Comparison of ENCODE assay signal across 8 mouse cellular contexts in genomic region chr14:73325456-73326381, GRCm38 (mm10). TPM values are rescaled to one million over a fixed set of nuclear protein-coding genes. Genes with fewer than 3 reads are reported as not detected.
A peak's percentile ranks its signal among the peaks of the same experiment; 100 is the strongest.
DNase-seq lines count a peak whose midpoint lies in the region; ATAC-seq and TF ChIP-seq lines count a peak whose summit lies in the region.

Gene Rb1, minus strand, starts transcription at chr14:73325822.

- peak within 1 kb of the TSS; percentile 76 for H3K9ac ChIP-seq in lung, postnatal 0 days (replicated peaks; ENCODE audit: low read depth)

- peaks cover 12% of the 10 kb centered on the region for H3K36me3 ChIP-seq in G1E (replicated peaks)
- H3K36me3 ChIP-seq in lung, postnatal 0 days (ENCODE audit: insufficient read depth, low read length): no peaks in the 10 kb centered on the region

- peak within 1 kb of the TSS; percentile 87 for H3K4me3 ChIP-seq in G1E (ENCODE audit: low read depth, low read length)
- peak within 1 kb of the TSS; percentile 67 for H3K4me3 ChIP-seq in cerebellum, adult 2 months (replicated peaks; ENCODE audit: insufficient read depth, low read depth, low read length)
- peak within 1 kb of the TSS; percentile 85 for H3K4me3 ChIP-seq in lung, postnatal 0 days (ENCODE audit: low read depth, low read length)

- TF ChIP-seq CTCF in G1E (IDR thresholded peaks at IDR 0.05; ENCODE audit: low read depth, low read length): no peak
- TF ChIP-seq CTCF in cerebellum, adult 2 months (IDR thresholded peaks at IDR 0.05; ENCODE audit: borderline replicate concordance, insufficient read depth, low read depth, low read length): no peak
- TF ChIP-seq CTCF in lung, postnatal 0 days (IDR thresholded peaks at IDR 0.05): no peak

- no peak for TF ChIP-seq EP300 in lung, postnatal 0 days (IDR thresholded peaks at IDR 0.05)

- DNase-seq in G1E (ENCODE audit: low spot score): peak; percentile 70
- DNase-seq in cerebellum, adult 2 months: peak; percentile 86
- peak; percentile 67 for DNase-seq in forelimb bud, embryonic 11.5 days (ENCODE audit: low read depth, low spot score)
- DNase-seq in layer of hippocampus, adult 9-11 months: peak; percentile 68
- DNase-seq in lung, postnatal 0 days (ENCODE audit: low spot score): peak; percentile 90
- DNase-seq in ovary, postnatal 10 days (ENCODE audit: low spot score): peak; percentile 71
- DNase-seq in thymus, postnatal 10 days (ENCODE audit: low spot score in 2 of 2): peak; percentile 58 to 77

- WGBS in cerebellum, adult 2 months: under 1% methylated on average over 122 of the region's 135 CpGs
- under 1% methylated on average over 62 of the region's 135 CpGs for WGBS in lung, postnatal 0 days

- H3K4me2 ChIP-seq in lung, postnatal 0 days (replicated peaks; ENCODE audit: low read depth, low read length): peak within 1 kb of the TSS; percentile 78

- peak within 1 kb of the TSS; percentile 32 for H3K27ac ChIP-seq in cerebellum, adult 2 months (ENCODE audit: insufficient read depth, low read length)
- peak within 1 kb of the TSS; percentile 93 for H3K27ac ChIP-seq in lung, postnatal 0 days (ENCODE audit: low read length)

- ATAC-seq in G1E (ENCODE audit: extremely low read depth, insufficient number of reproducible peaks, low FRiP score, poor library complexity, severe bottlenecking): peak; percentile 24; the same call in 1 of the 2 replicates
- ATAC-seq in hematopoietic stem cell, adult 5-6 weeks (replicated peaks in 1 of 2; ENCODE audit: insufficient read depth in 1 of 2, low FRiP score in 2 of 2, low TSS enrichment in 1 of 2, low read depth in 1 of 2, poor library complexity in 2 of 2, severe bottlenecking in 2 of 2): peak; percentile 15 to 62; a peak in 3 of 4 replicates
- ATAC-seq in lung, postnatal 0 days: peak; percentile 94

- H3K4me1 ChIP-seq in G1E (ENCODE audit: insufficient read depth, low read depth, low read length): peaks cover 40% of the 10 kb centered on the region
- no peaks in the 10 kb centered on the region for H3K4me1 ChIP-seq in cerebellum, adult 2 months (ENCODE audit: control insufficient read depth, insufficient read depth, low read length)
- no peaks in the 10 kb centered on the region for H3K4me1 ChIP-seq in lung, postnatal 0 days (ENCODE audit: insufficient read depth, low read depth, low read length)

- no peaks in the 10 kb centered on the region for H3K27me3 ChIP-seq in G1E (ENCODE audit: insufficient read depth, low read length)
- H3K27me3 ChIP-seq in cerebellum, adult 2 months (ENCODE audit: control insufficient read depth, insufficient read depth, low read length): no peaks in the 10 kb centered on the region
- no peaks in the 10 kb centered on the region for H3K27me3 ChIP-seq in lung, postnatal 0 days (replicated peaks; ENCODE audit: insufficient read depth, low read length)

- no peaks in the 10 kb centered on the region for H3K9me3 ChIP-seq in G1E (replicated peaks)
- no peaks in the 10 kb centered on the region for H3K9me3 ChIP-seq in lung, postnatal 0 days (ENCODE audit: low read length)

- no peak for TF ChIP-seq POLR2A in cerebellum, adult 2 months (IDR thresholded peaks at IDR 0.05; ENCODE audit: borderline replicate concordance, insufficient read depth, low read length)

RNA-seq across cellular contexts. Expression of gene Rb1, which starts in this region (rescaled TPM):
- 390 and 393 TPM in 2 replicates for total RNA-seq in G1E (2014; fragmentation: Nextera tagmentation)
- total RNA-seq in G1E (2017): 57.4 and 64.9 TPM in 2 replicates
- 10.1 and 11.6 TPM in 2 replicates for polyA plus RNA-seq in G1E (2012)
- polyA plus RNA-seq in cerebellum, adult 2 months (2012; rRNA removed): 21.2 and 22.4 TPM in 2 replicates
- 13.5 and 26.6 TPM in 2 replicates for total RNA-seq in hematopoietic stem cell, adult 5-6 weeks (2017)
- polyA plus RNA-seq in lung, postnatal 0 days (2015; fragmentation: Nextera tagmentation; extraction: Ambion mirVana): 14.3 and 14.7 TPM in 2 replicates

Comparison
In these comparisons a context has a peak if more than half of its experiments do, and no peak if none do; other contexts are left out.
1. Peak in every context shown above with its lines: DNase-seq, ATAC-seq, H3K4me3 ChIP-seq and H3K27ac ChIP-seq.
2. ATAC-seq: peak in every context shown above with its lines; median percentile 94 in lung, postnatal 0 days; 38 in hematopoietic stem cell, adult 5-6 weeks; 24 in G1E.